Mouse (Mus musculus): ENCODE measurements around the gene Filip1l. TPM values are rescaled to one million over a fixed set of nuclear protein-coding genes. Genes with fewer than 3 reads are reported as not detected.

Filip1l gene
- polyA plus RNA-seq, 1 experiment from 2014 or later, result 32.1 TPM

GRCm38 (mm10) chr16:57453009-57453408 is 100.1 kb downstream of the Filip1l start:
- H3K9ac ChIP-seq (ENCODE audit: low read depth, low read length), result no peak overlapping the region
- H3K27ac ChIP-seq (ENCODE audit: low read depth, low read length), result no peak overlapping the region
- WGBS, result 20% methylated on average over 7 of the region's 7 CpGs
- peak; percentile 99 for ATAC-seq
- H3K4me3 ChIP-seq (ENCODE audit: low read depth, low read length), result no peak overlapping the region
- no peak overlapping the region for H3K4me2 ChIP-seq (replicated peaks; ENCODE audit: low read depth)
- TF ChIP-seq CTCF (IDR thresholded peaks at IDR 0.05; ENCODE audit: low read depth), result no peak
- peaks cover 6% of the 10 kb centered on the region; the same call in 1 of the 2 replicates for H3K9me3 ChIP-seq (ENCODE audit: control insufficient read depth)
- H3K27me3 ChIP-seq (replicated peaks; ENCODE audit: control insufficient read depth, insufficient read depth, low read length), result no peaks in the 10 kb centered on the region
- no peaks in the 10 kb centered on the region for H3K36me3 ChIP-seq (ENCODE audit: control insufficient read depth, insufficient read depth)
- H3K4me1 ChIP-seq (replicated peaks; ENCODE audit: control insufficient read depth, insufficient read depth, low read length), result no peaks in the 10 kb centered on the region

DNA sequence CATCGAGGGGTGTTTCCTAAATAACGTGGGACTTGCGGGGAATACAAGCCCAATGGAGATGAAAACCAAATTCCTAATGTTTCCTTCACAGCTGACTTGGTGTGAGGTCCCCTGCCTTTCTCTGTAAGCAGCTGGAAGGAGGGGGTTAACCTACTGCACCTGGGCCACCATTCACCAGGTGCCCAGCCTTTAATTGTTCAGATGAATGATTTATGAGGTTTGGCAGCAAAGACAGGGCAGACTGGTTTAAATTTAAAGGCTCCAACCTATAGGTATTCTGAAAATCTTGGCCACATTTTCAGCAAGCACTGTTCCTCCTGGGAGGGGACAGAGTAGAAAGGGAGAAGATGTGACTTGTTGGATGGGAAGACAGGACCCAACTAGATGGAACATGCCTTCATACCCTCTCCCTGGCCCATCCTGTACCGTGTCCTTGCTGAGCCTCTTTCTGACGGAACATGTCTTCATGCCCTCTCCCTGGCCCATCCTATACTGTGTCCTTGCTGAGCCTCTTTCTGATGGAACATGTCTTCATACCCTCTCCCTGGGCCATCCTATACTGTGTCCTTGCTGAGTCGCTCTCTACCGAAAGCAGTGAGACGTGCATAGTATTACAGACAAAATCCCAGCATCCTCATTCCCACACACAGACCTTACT is 101.3 kb downstream of the Filip1l start:
- Histone ChIP-seq H3K9me3 (ENCODE audit: control insufficient read depth) (no peaks in the 10 kb centered on the region), H3K27ac (ENCODE audit: low read depth, low read length) (no peak overlapping the region), H3K4me1 (replicated peaks; ENCODE audit: control insufficient read depth, insufficient read depth, low read length) (no peaks in the 10 kb centered on the region), H3K27me3 (replicated peaks; ENCODE audit: control insufficient read depth, insufficient read depth, low read length) (no peaks in the 10 kb centered on the region), H3K9ac (ENCODE audit: low read depth, low read length) (no peak overlapping the region), H3K4me3 (ENCODE audit: low read depth, low read length) (no peak overlapping the region), H3K4me2 (replicated peaks; ENCODE audit: low read depth) (no peak overlapping the region), H3K36me3 (ENCODE audit: control insufficient read depth, insufficient read depth) (no peaks in the 10 kb centered on the region)
- WGBS, result 83% methylated on average over 8 of the region's 8 CpGs
- no peak for ATAC-seq
- TF ChIP-seq CTCF (IDR thresholded peaks at IDR 0.05; ENCODE audit: low read depth), result no peak

GRCm38 (mm10) chr16:57455573-57455972 is 102.7 kb downstream of the Filip1l start:
- WGBS, result 84% methylated on average over 3 of the region's 3 CpGs
- Histone ChIP-seq H3K36me3 (ENCODE audit: control insufficient read depth, insufficient read depth) (no peaks in the 10 kb centered on the region), H3K4me2 (replicated peaks; ENCODE audit: low read depth) (no peak overlapping the region), H3K4me1 (replicated peaks; ENCODE audit: control insufficient read depth, insufficient read depth, low read length) (no peaks in the 10 kb centered on the region), H3K9me3 (ENCODE audit: control insufficient read depth) (no peaks in the 10 kb centered on the region), H3K4me3 (ENCODE audit: low read depth, low read length) (no peak overlapping the region), H3K9ac (ENCODE audit: low read depth, low read length) (no peak overlapping the region), H3K27ac (ENCODE audit: low read depth, low read length) (no peak overlapping the region), H3K27me3 (replicated peaks; ENCODE audit: control insufficient read depth, insufficient read depth, low read length) (no peaks in the 10 kb centered on the region)
- ATAC-seq, result no peak
- no peak for TF ChIP-seq CTCF (IDR thresholded peaks at IDR 0.05; ENCODE audit: low read depth)

DNA sequence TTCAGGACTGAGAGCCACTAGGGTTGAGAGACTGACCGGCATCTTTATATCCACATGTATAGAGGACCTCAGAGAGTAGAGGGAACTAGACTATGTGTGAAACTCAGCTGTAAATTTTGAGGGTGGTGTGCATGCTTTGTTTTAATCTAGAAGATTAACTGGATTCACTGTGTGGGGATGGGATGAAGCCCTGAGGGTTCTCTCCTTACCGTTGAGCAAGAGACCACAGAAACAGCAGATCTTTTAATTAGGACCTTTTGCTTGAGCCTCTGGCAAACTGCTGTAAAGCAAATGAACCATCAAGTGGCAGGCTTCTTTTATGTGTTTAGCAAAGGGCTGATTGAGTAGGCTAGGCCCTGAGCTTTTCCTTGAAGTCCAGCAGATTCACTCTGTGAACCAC is 103.1 kb downstream of the Filip1l start:
- WGBS, result 78% methylated on average over 2 of the region's 2 CpGs
- TF ChIP-seq CTCF (IDR thresholded peaks at IDR 0.05; ENCODE audit: low read depth), result no peak
- no peaks in the 10 kb centered on the region for H3K27me3 ChIP-seq (replicated peaks; ENCODE audit: control insufficient read depth, insufficient read depth, low read length)
- no peaks in the 10 kb centered on the region for H3K4me1 ChIP-seq (replicated peaks; ENCODE audit: control insufficient read depth, insufficient read depth, low read length)
- no peak for ATAC-seq
- H3K9me3 ChIP-seq (ENCODE audit: control insufficient read depth), result no peaks in the 10 kb centered on the region
- H3K36me3 ChIP-seq (ENCODE audit: control insufficient read depth, insufficient read depth), result no peaks in the 10 kb centered on the region
- no peak overlapping the region for H3K4me2 ChIP-seq (replicated peaks; ENCODE audit: low read depth)
- no peak overlapping the region for H3K9ac ChIP-seq (ENCODE audit: low read depth, low read length)
- H3K4me3 ChIP-seq (ENCODE audit: low read depth, low read length), result no peak overlapping the region
- no peak overlapping the region for H3K27ac ChIP-seq (ENCODE audit: low read depth, low read length)

DNA sequence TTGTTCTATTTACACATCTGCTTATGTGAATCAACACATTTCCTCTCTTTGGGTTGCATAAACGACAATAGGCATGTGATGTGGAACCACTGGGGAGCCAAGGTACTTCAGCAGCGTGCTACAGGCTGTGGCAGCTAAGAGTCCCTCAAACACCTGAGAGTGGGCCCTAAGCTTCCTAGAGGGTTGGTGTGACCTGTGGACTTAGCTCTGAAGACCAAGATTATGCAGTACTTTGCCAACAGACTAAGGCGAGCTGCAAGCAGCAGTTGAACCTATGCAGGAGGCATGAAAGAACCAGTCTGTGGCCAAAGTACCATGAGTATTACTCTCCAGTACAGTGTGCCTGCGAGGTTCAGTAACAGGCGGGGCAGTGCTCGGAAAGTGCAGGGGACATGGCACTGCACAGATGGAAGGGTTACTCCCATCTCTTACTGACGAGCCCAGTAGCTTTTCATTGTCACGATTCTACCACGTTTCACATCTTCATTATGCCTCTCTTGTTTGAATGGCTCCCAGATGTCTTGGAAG is 112.6 kb downstream of the Filip1l start:
- 65% methylated on average over 9 of the region's 9 CpGs for WGBS
- H3K27me3 ChIP-seq (replicated peaks; ENCODE audit: control insufficient read depth, insufficient read depth, low read length), result no peaks in the 10 kb centered on the region
- TF ChIP-seq CTCF (IDR thresholded peaks at IDR 0.05; ENCODE audit: low read depth), result no peak
- H3K36me3 ChIP-seq (ENCODE audit: control insufficient read depth, insufficient read depth), result no peaks in the 10 kb centered on the region
- peak; percentile 73 for ATAC-seq
- H3K9ac ChIP-seq (ENCODE audit: low read depth, low read length), result no peak overlapping the region
- H3K4me1 ChIP-seq (replicated peaks; ENCODE audit: control insufficient read depth, insufficient read depth, low read length), result no peaks in the 10 kb centered on the region
- H3K27ac ChIP-seq (ENCODE audit: low read depth, low read length), result no peak overlapping the region
- no peaks in the 10 kb centered on the region for H3K9me3 ChIP-seq (ENCODE audit: control insufficient read depth)
- no peak overlapping the region for H3K4me3 ChIP-seq (ENCODE audit: low read depth, low read length)
- no peak overlapping the region for H3K4me2 ChIP-seq (replicated peaks; ENCODE audit: low read depth)

- Histone ChIP-seq H3K4me2 (replicated peaks; ENCODE audit: low read depth) (no peak overlapping the region), H3K27ac (ENCODE audit: low read depth, low read length) (no peak overlapping the region), H3K36me3 (ENCODE audit: control insufficient read depth, insufficient read depth) (no peaks in the 10 kb centered on the region), H3K4me1 (replicated peaks; ENCODE audit: control insufficient read depth, insufficient read depth, low read length) (no peaks in the 10 kb centered on the region; the same call in 1 of the 2 replicates), H3K27me3 (replicated peaks; ENCODE audit: control insufficient read depth, insufficient read depth, low read length) (no peaks in the 10 kb centered on the region), H3K4me3 (ENCODE audit: low read depth, low read length) (no peak overlapping the region), H3K9ac (ENCODE audit: low read depth, low read length) (no peak overlapping the region), H3K9me3 (ENCODE audit: control insufficient read depth) (no peaks in the 10 kb centered on the region)
- 68% methylated on average over 4 of the region's 4 CpGs for WGBS
- TF ChIP-seq CTCF (IDR thresholded peaks at IDR 0.05; ENCODE audit: low read depth), result no peak
- no peak for ATAC-seq
These were observed 116.4 kb downstream of the Filip1l start for GRCm38 (mm10) chr16:57469301-57469700.

Data from intestine, postnatal 0 days (tissue).